Mouse (Mus musculus) kidney, adult 2 months (tissue): Measurements from ENCODE around the gene Nrap.

Experiments
- CTCF ChIP-seq: fragments of 200-500 bp; conservative IDR thresholded peaks from 2 replicates; pipeline ENCODE4 v1.5.1; 2011; ENCODE audit warnings: low read depth, mild to moderate bottlenecking, control low read depth, low read length, moderate library complexity, mixed read lengths; ENCODE audit not compliant: insufficient read depth, insufficient read length
- POLR2A ChIP-seq: fragments of 200-500 bp; IDR thresholded peaks from one replicate; pipeline ENCODE4 v1.6.1; 2011; ENCODE audit warnings: low read depth, low read length, control low read depth

DNA sequence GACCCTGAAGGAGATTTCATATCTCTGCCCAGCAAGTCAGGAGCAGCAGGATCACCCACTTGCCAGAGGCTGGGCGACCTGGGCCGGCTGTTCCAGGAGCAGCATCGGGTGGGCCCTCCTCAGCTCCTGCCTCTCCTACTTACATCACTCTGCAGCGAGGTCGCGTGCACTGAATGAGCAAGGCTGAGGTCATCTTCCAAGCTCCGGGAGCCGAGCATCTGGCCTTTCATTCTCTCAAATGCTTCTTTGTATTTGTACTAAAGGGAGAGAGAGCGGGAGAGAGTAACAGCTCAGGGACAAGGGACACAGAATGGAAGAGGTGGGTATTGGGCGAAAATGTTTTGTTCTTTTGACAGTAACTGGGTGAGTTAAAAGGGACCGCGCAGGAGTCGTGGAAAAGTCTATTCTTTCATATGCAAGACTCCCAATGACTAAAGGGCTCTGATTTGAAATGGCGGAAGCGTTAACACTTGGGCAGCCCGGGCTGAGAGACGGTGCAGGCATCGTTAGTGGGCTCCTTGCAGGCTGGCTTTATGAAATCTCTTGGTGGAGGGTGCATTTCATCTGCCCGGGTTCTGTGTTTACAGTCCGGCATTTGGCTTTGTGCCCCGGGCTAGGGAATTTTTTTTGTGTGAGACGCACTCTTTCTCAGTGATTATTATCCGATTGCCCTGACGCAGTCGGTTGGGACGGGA is 45.8 kb downstream of the Nrap start:
- TF ChIP-seq CTCF = no peak
- no peak for TF ChIP-seq POLR2A
